Mouse (Mus musculus): ENCODE measurements around the gene Chadl.
"Not testable (repeated sequence)": the region's sequence is repeated elsewhere in the genome, so short reads cannot be mapped to it uniquely, and the experiment has no call there.

Gene Chadl

GRCm38 (mm10) chr15:81697175-81697574 is at the start of gene Chadl:
TSS of gene Chadl (minus strand) at chr15:81697287.
- DNase-seq (ENCODE audit: low spot score) = no peak

GRCm38 (mm10) chr15:81745601-81746114 is 48.6 kb upstream of the Chadl start:
- DNase-seq (ENCODE audit: low spot score) = peak; percentile 63

GRCm38 (mm10) chr15:81744992-81745600 is 48.0 kb upstream of the Chadl start, which contains the start of the genes Zc3h7b and Rangap1:
TSS of gene Zc3h7b (plus strand) at chr15:81745057.
TSS of gene Rangap1 (minus strand) at chr15:81745530.
- peak; percentile 66 for DNase-seq (ENCODE audit: low spot score)

GRCm38 (mm10) chr15:81742368-81742767 is 45.3 kb upstream of the Chadl start:
- DNase-seq (ENCODE audit: low spot score) = not testable (repeated sequence)

GRCm38 (mm10) chr15:81739924-81740323 is 42.8 kb upstream of the Chadl start:
- no peak for DNase-seq (ENCODE audit: low spot score)

- no peak for DNase-seq (ENCODE audit: low spot score)
Measured at GRCm38 (mm10) chr15:81739296-81739695, 42.2 kb upstream of the Chadl start.

- no peak for DNase-seq (ENCODE audit: low spot score)
Measured at GRCm38 (mm10) chr15:81735075-81735474, 38.0 kb upstream of the Chadl start.

- DNase-seq (ENCODE audit: low spot score) = peak; percentile 84
Measured at GRCm38 (mm10) chr15:81729792-81730635, 32.9 kb upstream of the Chadl start.

- DNase-seq (ENCODE audit: low spot score) = peak; percentile 26
Measured at GRCm38 (mm10) chr15:81729241-81729791, 32.2 kb upstream of the Chadl start.

- no peak for DNase-seq (ENCODE audit: low spot score)
Measured at GRCm38 (mm10) chr15:81725965-81726364, 28.9 kb upstream of the Chadl start.

GRCm38 (mm10) chr15:81723653-81724052 is 26.6 kb upstream of the Chadl start:
- no peak for DNase-seq (ENCODE audit: low spot score)

- no peak for DNase-seq (ENCODE audit: low spot score)
Measured at GRCm38 (mm10) chr15:81722361-81722760, 25.3 kb upstream of the Chadl start.

- DNase-seq (ENCODE audit: low spot score) = no peak
Measured at GRCm38 (mm10) chr15:81719139-81719531, 22.0 kb upstream of the Chadl start.

GRCm38 (mm10) chr15:81718336-81719138 is 21.4 kb upstream of the Chadl start:
- DNase-seq (ENCODE audit: low spot score) = no peak

- no peak for DNase-seq (ENCODE audit: low spot score)
Measured at GRCm38 (mm10) chr15:81713742-81714141, 16.7 kb upstream of the Chadl start.

- no peak for DNase-seq (ENCODE audit: low spot score)
Measured at GRCm38 (mm10) chr15:81710801-81711200, 13.7 kb upstream of the Chadl start.

GRCm38 (mm10) chr15:81709686-81710085 is 12.6 kb upstream of the Chadl start:
- no peak for DNase-seq (ENCODE audit: low spot score)

GRCm38 (mm10) chr15:81708991-81709390 is 11.9 kb upstream of the Chadl start:
- DNase-seq (ENCODE audit: low spot score) = no peak

GRCm38 (mm10) chr15:81703094-81703489 is 6.0 kb upstream of the Chadl start:
- no peak for DNase-seq (ENCODE audit: low spot score)

GRCm38 (mm10) chr15:81702306-81703093 is 5.4 kb upstream of the Chadl start:
- DNase-seq (ENCODE audit: low spot score) = no peak

GRCm38 (mm10) chr15:81701350-81701749 is 4.3 kb upstream of the Chadl start:
- not testable (repeated sequence) for DNase-seq (ENCODE audit: low spot score)
